Mouse (Mus musculus): ENCODE results near the gene Apobr. TPM values are rescaled to one million over a fixed set of nuclear protein-coding genes. Genes with fewer than 3 reads are reported as not detected.

The Apobr gene
- polyA plus RNA-seq, 1 experiment from 2014 or later: 2.3 TPM

Small RNAs within 50 kb of the gene (microRNA-seq; reads per million reads assigned to microRNA genes)
- 1.3 reads per million for gene Mir7059

Other genes with a start within 250 kb of the Apobr start
- gene Lat, start 215.4 kb upstream of the Apobr start, polyA plus RNA-seq (2015; fragmentation: Nextera tagmentation; extraction: Ambion mirVana): 5.7 and 7.0 TPM in 2 replicates
- gene Spns1, start 207.5 kb upstream of the Apobr start, polyA plus RNA-seq (2015; fragmentation: Nextera tagmentation; extraction: Ambion mirVana): 17.7 and 20.6 TPM in 2 replicates
- 2.0 and 2.9 TPM in 2 replicates for gene Nfatc2ip, start 188.2 kb upstream of the Apobr start, polyA plus RNA-seq (2015; fragmentation: Nextera tagmentation; extraction: Ambion mirVana)
- gene Cd19, start 170.1 kb upstream of the Apobr start, polyA plus RNA-seq (2015; fragmentation: Nextera tagmentation; extraction: Ambion mirVana): 2.3 and 3.1 TPM in 2 replicates
- gene Rabep2, start 156.2 kb upstream of the Apobr start, polyA plus RNA-seq (2015; fragmentation: Nextera tagmentation; extraction: Ambion mirVana): 6.3 TPM in 2 replicates
- 9.8 and 16.5 TPM in 2 replicates for gene Atp2a1, start 121.8 kb upstream of the Apobr start, polyA plus RNA-seq (2015; fragmentation: Nextera tagmentation; extraction: Ambion mirVana)
- 13.6 and 15.1 TPM in 2 replicates for gene Sh2b1, start 109.5 kb upstream of the Apobr start, polyA plus RNA-seq (2015; fragmentation: Nextera tagmentation; extraction: Ambion mirVana)
- 81.2 and 96.3 TPM in 2 replicates for gene Tufm, start 97.6 kb upstream of the Apobr start, polyA plus RNA-seq (2015; fragmentation: Nextera tagmentation; extraction: Ambion mirVana)
- 26.2 and 26.8 TPM in 2 replicates for gene Atxn2l, start 81.5 kb upstream of the Apobr start, polyA plus RNA-seq (2015; fragmentation: Nextera tagmentation; extraction: Ambion mirVana)
- 79.3 and 86.2 TPM in 2 replicates for gene Eif3c, start 18.5 kb upstream of the Apobr start, polyA plus RNA-seq (2015; fragmentation: Nextera tagmentation; extraction: Ambion mirVana)
- gene Cln3, start 875 bp downstream of the Apobr start, polyA plus RNA-seq (2015; fragmentation: Nextera tagmentation; extraction: Ambion mirVana): 11.9 and 12.6 TPM in 2 replicates
- gene Il27, start 10.0 kb downstream of the Apobr start, polyA plus RNA-seq (2015; fragmentation: Nextera tagmentation; extraction: Ambion mirVana): 0.12 and 0.18 TPM in 2 replicates
- gene Nupr1, start 45.9 kb downstream of the Apobr start, polyA plus RNA-seq (2015; fragmentation: Nextera tagmentation; extraction: Ambion mirVana): 3.7 and 4.6 TPM in 2 replicates
- gene Sgf29, start 64.4 kb downstream of the Apobr start, polyA plus RNA-seq (2015; fragmentation: Nextera tagmentation; extraction: Ambion mirVana): 29.1 and 31.0 TPM in 2 replicates
- gene Sult1a1, start 91.5 kb downstream of the Apobr start, polyA plus RNA-seq (2015; fragmentation: Nextera tagmentation; extraction: Ambion mirVana): 37.8 and 52.1 TPM in 2 replicates
- gene Bola2, start 110.5 kb downstream of the Apobr start, polyA plus RNA-seq (2015; fragmentation: Nextera tagmentation; extraction: Ambion mirVana): 71.8 and 82.7 TPM in 2 replicates
- gene Slx1b, start 110.8 kb downstream of the Apobr start, polyA plus RNA-seq (2015; fragmentation: Nextera tagmentation; extraction: Ambion mirVana): 3.0 TPM in 2 replicates
- gene Coro1a, start 122.8 kb downstream of the Apobr start, polyA plus RNA-seq (2015; fragmentation: Nextera tagmentation; extraction: Ambion mirVana): 109 and 118 TPM in 2 replicates
- 20.0 and 23.5 TPM in 2 replicates for gene Mapk3, start 174.7 kb downstream of the Apobr start, polyA plus RNA-seq (2015; fragmentation: Nextera tagmentation; extraction: Ambion mirVana)
- 0.74 and 0.84 TPM in 2 replicates for gene Gdpd3, start 181.4 kb downstream of the Apobr start, polyA plus RNA-seq (2015; fragmentation: Nextera tagmentation; extraction: Ambion mirVana)
- gene Ypel3, start 192.0 kb downstream of the Apobr start, polyA plus RNA-seq (2015; fragmentation: Nextera tagmentation; extraction: Ambion mirVana): 103 and 119 TPM in 2 replicates
- gene Tbx6, start 196.5 kb downstream of the Apobr start, polyA plus RNA-seq (2015; fragmentation: Nextera tagmentation; extraction: Ambion mirVana): 0.50 and 0.79 TPM in 2 replicates
- gene Ppp4c, start 207.6 kb downstream of the Apobr start, polyA plus RNA-seq (2015; fragmentation: Nextera tagmentation; extraction: Ambion mirVana): 107 and 113 TPM in 2 replicates
- gene Fam57b, start 212.7 kb downstream of the Apobr start, polyA plus RNA-seq (2015; fragmentation: Nextera tagmentation; extraction: Ambion mirVana): not detected in 2 replicates
- not detected in 2 replicates for gene 4930451I11Rik, start 246.7 kb downstream of the Apobr start, polyA plus RNA-seq (2015; fragmentation: Nextera tagmentation; extraction: Ambion mirVana)